Mouse (Mus musculus) CH12.LX (cell line): ENCODE data around the gene Gm5447. TPM values are rescaled to one million over a fixed set of nuclear protein-coding genes. Genes with fewer than 3 reads are reported as not detected.

Experiments
- DNase-seq: peaks from one replicate; pipeline ENCODE4 v3.0.0-alpha.2; 2013; ENCODE audit errors: extremely low read depth
- H3K27ac ChIP-seq: 2 replicates; pipeline ENCODE4 v1.5.1; 2012; ENCODE audit warnings: low read depth, mild to moderate bottlenecking, control low read depth, moderate library complexity; ENCODE audit not compliant: insufficient read depth
- H3K27me3 ChIP-seq: replicated peaks from 2 replicates; pipeline ENCODE3; 2012; ENCODE audit warnings: inconsistent platforms
- H3K36me3 ChIP-seq, 2 experiments: replicated peaks in 1 of 2; 2 replicates each; pipeline versions ENCODE3 to v1.6.1; 2012; ENCODE audit warnings: inconsistent platforms in 1 of 2, low read length in 1 of 2, mild to moderate bottlenecking in 1 of 2, mixed read lengths in 1 of 2, moderate library complexity in 1 of 2; ENCODE audit not compliant: control insufficient read depth in 1 of 2, insufficient read depth in 1 of 2
- H3K4me1 ChIP-seq, 2 experiments: 2 replicates each; pipeline ENCODE4 v1.6.1; 2012; ENCODE audit warnings: inconsistent platforms in 1 of 2, moderate library complexity in 1 of 2; ENCODE audit not compliant: insufficient read depth in 2 of 2, control insufficient read depth in 1 of 2
- H3K4me2 ChIP-seq: 2 replicates; pipeline ENCODE4 v1.6.1; 2012; ENCODE audit warnings: low read depth, mild to moderate bottlenecking, control low read depth; ENCODE audit not compliant: poor library complexity, insufficient read depth, severe bottlenecking
- H3K4me3 ChIP-seq, 3 experiments: fragments of 150-350 bp in 1 of 3; sonication (generic) in 1 of 3; replicated peaks in 1 of 3; 2 replicates each; pipeline versions ENCODE3 to v1.5.1; 2011 to 2012; ENCODE audit warnings: low read depth in 2 of 3, low read length in 2 of 3, mild to moderate bottlenecking in 2 of 3, moderate library complexity in 2 of 3, control low read depth in 1 of 3, improper control_type of control experiment in 1 of 3, inconsistent platforms in 1 of 3, mixed read lengths in 1 of 3; ENCODE audit not compliant: poor library complexity in 1 of 3
- H3K79me2 ChIP-seq: replicated peaks from 2 replicates; pipeline ENCODE4 v1.6.1; 2012; ENCODE audit warnings: mild to moderate bottlenecking, moderate library complexity; ENCODE audit not compliant: control insufficient read depth, poor library complexity, insufficient read depth, severe bottlenecking; ENCODE audit errors: extremely low read depth
- H3K9ac ChIP-seq: 2 replicates; pipeline ENCODE4 v1.6.1; 2012; ENCODE audit warnings: low read depth, mild to moderate bottlenecking, control low read depth, moderate library complexity; ENCODE audit not compliant: insufficient read depth
- H3K9me3 ChIP-seq: replicated peaks from 2 replicates; pipeline ENCODE3; 2012; ENCODE audit warnings: low read length, inconsistent platforms, mixed read lengths
- BHLHE40 ChIP-seq: IDR thresholded peaks from 2 replicates; pipeline ENCODE4 v1.6.1; 2011; ENCODE audit warnings: mild to moderate bottlenecking, low read depth, low read length, improper control_type of control experiment
- CHD1 ChIP-seq: IDR thresholded peaks from 2 replicates; pipeline ENCODE4 v1.6.1; 2012; ENCODE audit warnings: low read depth, low read length, improper control_type of control experiment, inconsistent platforms
- CHD2 ChIP-seq: IDR thresholded peaks from 2 replicates; pipeline ENCODE4 v1.6.1; 2011; ENCODE audit warnings: low read length, improper control_type of control experiment
- E2F4 ChIP-seq: IDR thresholded peaks from 2 replicates; pipeline ENCODE4 v1.6.1; 2011; ENCODE audit warnings: low read depth, low read length, improper control_type of control experiment; ENCODE audit not compliant: insufficient replicate concordance
- ELF1 ChIP-seq: IDR thresholded peaks from 2 replicates; pipeline ENCODE4 v1.6.1; 2014; ENCODE audit warnings: low read depth, mild to moderate bottlenecking, inconsistent platforms, low read length, improper control_type of control experiment
- GABPA ChIP-seq: IDR thresholded peaks from 2 replicates; pipeline ENCODE4 v1.6.1; 2012; ENCODE audit warnings: low read depth, low read length, improper control_type of control experiment, inconsistent platforms; ENCODE audit not compliant: insufficient replicate concordance
- IRF4 ChIP-seq: IDR thresholded peaks from 2 replicates; pipeline ENCODE4 v1.6.1; 2014; ENCODE audit warnings: low read depth, mild to moderate bottlenecking, inconsistent platforms, low read length, improper control_type of control experiment
- JUN ChIP-seq: IDR thresholded peaks from 2 replicates; pipeline ENCODE4 v1.6.1; 2011; ENCODE audit warnings: low read depth, mild to moderate bottlenecking, low read length, improper control_type of control experiment, moderate library complexity; ENCODE audit not compliant: insufficient read depth
- MAX ChIP-seq: IDR thresholded peaks from 2 replicates; pipeline ENCODE4 v1.6.1; 2011; ENCODE audit warnings: low read length, improper control_type of control experiment
- MEF2A ChIP-seq: IDR thresholded peaks from 2 replicates; pipeline ENCODE4 v1.6.1; 2014; ENCODE audit warnings: low read depth, mild to moderate bottlenecking, inconsistent platforms, low read length, improper control_type of control experiment, borderline replicate concordance
- MXI1 ChIP-seq: IDR thresholded peaks from 2 replicates; pipeline ENCODE4 v1.6.1; 2011; ENCODE audit warnings: mild to moderate bottlenecking, low read depth, low read length, improper control_type of control experiment
- MYC ChIP-seq: IDR thresholded peaks from 2 replicates; pipeline ENCODE4 v1.6.1; 2011; ENCODE audit warnings: low read depth, mild to moderate bottlenecking, improper control_type of control experiment, low read length
- PAX5 ChIP-seq: IDR thresholded peaks from 2 replicates; pipeline ENCODE4 v1.6.1; 2012; ENCODE audit warnings: low read length, inconsistent platforms, mixed read lengths
- TBP ChIP-seq: conservative IDR thresholded peaks from 2 replicates; pipeline ENCODE4 v1.6.1; 2011; ENCODE audit warnings: low read depth, low read length, improper control_type of control experiment
- TCF12 ChIP-seq: IDR thresholded peaks from 2 replicates; pipeline ENCODE4 v1.6.1; 2014; ENCODE audit warnings: low read depth, mild to moderate bottlenecking, inconsistent platforms, low read length, improper control_type of control experiment
- USF1 ChIP-seq: IDR thresholded peaks from 2 replicates; pipeline ENCODE4 v1.6.1; 2014; ENCODE audit warnings: low read depth, mild to moderate bottlenecking, inconsistent platforms, low read length, improper control_type of control experiment
- ZC3H11A ChIP-seq: IDR thresholded peaks from 2 replicates; pipeline ENCODE4 v1.6.1; 2012; ENCODE audit warnings: low read depth, mild to moderate bottlenecking, inconsistent platforms, low read length, improper control_type of control experiment
- dilution Hi-C: fragments of 300-500 bp; cut with MboI; formaldehyde crosslinking; loops from 2 replicates; pipeline ENCODE4 v1.14.3; 2020; ENCODE audit warnings: low sequenced_read_pairs; ENCODE audit not compliant: extremely low pct_unique_long_range_greater_than_20kb, extremely low pct_ligation_motif_present
- in situ Hi-C: fragments of 300-500 bp; cut with MboI; formaldehyde crosslinking; loops from 3 replicates; pipeline ENCODE4 v1.14.3; 2019; ENCODE audit warnings: low sequenced_read_pairs, low pct_ligation_motif_present, low pct_unique_long_range_greater_than_20kb, mixed read lengths
- polyA plus RNA-seq: library from polyadenylated mRNA; unstranded; fragments of >175 nt; gene quantifications from 2 replicates; pipeline ENCODE4 v1.2.1, GENCODE M21; 2012; ENCODE audit warnings: low read depth; ENCODE audit not compliant: insufficient read length
- total RNA-seq, 2 experiments: library from RNA; depleted of rRNA; stranded (reverse); fragments of 300-350 nt in 1 of 2; fragments of >200 nt in 1 of 2; gene quantifications; 2 replicates each; pipeline ENCODE4 v1.2.3; 2012 to 2014

The Gm5447 gene
- total and polyA plus RNA-seq, 3 experiments: not detected

DNA sequence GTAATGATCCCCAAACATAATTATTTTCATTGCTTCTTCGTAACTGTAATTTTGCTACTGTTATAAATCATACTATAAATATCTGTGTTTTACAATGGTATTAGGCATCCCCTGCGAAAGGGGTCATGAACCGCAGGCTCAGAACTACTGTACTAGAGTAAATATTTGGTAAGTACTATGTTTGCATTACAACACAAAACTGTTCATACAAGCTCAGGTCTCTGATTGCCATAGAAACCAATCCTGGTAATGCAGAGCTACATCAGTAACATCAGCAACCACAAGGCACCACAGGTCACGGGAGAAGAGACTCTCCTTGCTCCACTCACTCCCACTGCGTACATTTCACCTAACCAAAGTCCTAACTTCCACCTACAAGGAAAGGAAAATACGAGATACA lies 49.7 kb upstream of the Gm5447 start:
- dilution Hi-C loops: no loop called here

GRCm38 (mm10) chr13:30929119-30929518 lies 44.9 kb upstream of the Gm5447 start:
- Histone ChIP-seq H3K4me2 (no peak overlapping the region), H3K79me2 (no peaks in the 10 kb centered on the region), H3K27me3 (no peaks in the 10 kb centered on the region), H3K27ac (no peak overlapping the region), H3K9ac (no peak overlapping the region), H3K36me3 (peaks cover 29 to 56% of the 10 kb centered on the region in 2 experiments), H3K4me1 (peaks cover 0 to 26% of the 10 kb centered on the region in 2 experiments; a peak in 2 of 4 replicates), H3K9me3 (peaks cover 8% of the 10 kb centered on the region), H3K4me3 (no peak overlapping the region)
- in situ Hi-C loops: no loop called here
- TF ChIP-seq ZC3H11A (no peak), TCF12 (no peak), MYC (no peak), MAX (no peak), CHD1 (no peak), IRF4 (no peak), ELF1 (no peak), TBP (no peak), JUN (no peak), E2F4 (no peak), MEF2A (no peak), CHD2 (no peak), PAX5 (no peak)
- no peak for DNase-seq
- dilution Hi-C loops: no loop called here

More for the DNA sequence above, 49.7 kb upstream of the Gm5447 start:
- Histone ChIP-seq H3K36me3 (peaks cover 17 to 57% of the 10 kb centered on the region in 2 experiments), H3K9me3 (no peaks in the 10 kb centered on the region), H3K4me1 (peaks cover 0 to 21% of the 10 kb centered on the region in 2 experiments; a peak in 2 of 4 replicates), H3K79me2 (0 out of 2 replicates have a peak, but pooled peaks cover 2% of the 10 kb centered on the region), H3K9ac (no peak overlapping the region), H3K27ac (no peak overlapping the region), H3K4me2 (no peak overlapping the region), H3K4me3 (no peak overlapping the region), H3K27me3 (no peaks in the 10 kb centered on the region)
- TF ChIP-seq GABPA (no peak), BHLHE40 (no peak)
- in situ Hi-C loops: no loop called here
- DNase-seq: no peak

- H3K4me2 ChIP-seq: no peak overlapping the region
- H3K27ac ChIP-seq: no peak overlapping the region
- H3K4me1 ChIP-seq: peaks cover 0 to 28% of the 10 kb centered on the region in 2 experiments; a peak in 2 of 4 replicates
- H3K79me2 ChIP-seq: no peaks in the 10 kb centered on the region
- TF ChIP-seq MXI1 (no peak), USF1 (no peak)
- in situ Hi-C loops: no loop called here
- no peak for DNase-seq
- dilution Hi-C loops: no loop called here
- no peak overlapping the region for H3K4me3 ChIP-seq
- no peak overlapping the region for H3K9ac ChIP-seq
- no peaks in the 10 kb centered on the region for H3K27me3 ChIP-seq
- H3K36me3 ChIP-seq: peaks cover 24 to 49% of the 10 kb centered on the region in 2 experiments
- peaks cover 8% of the 10 kb centered on the region for H3K9me3 ChIP-seq
Measured at GRCm38 (mm10) chr13:30931613-30932012, 42.4 kb upstream of the Gm5447 start.
